Mouse (Mus musculus) ovary, postnatal 10 days (tissue): ENCODE measurements at regions not wholly inside any gene's neighbourhood (a gene's known extent, or its start where the extent isn't known, plus 50 kb on each side); places are given as distances from the start of the nearest gene placed in this dataset.
A peak's percentile ranks its signal among the peaks of the same experiment; 100 is the strongest.

ENCODE experiments used
- DNase-seq: peaks from one replicate; pipeline ENCODE4 v3.0.0; 2022; ENCODE audit warnings: low spot score

DNA sequence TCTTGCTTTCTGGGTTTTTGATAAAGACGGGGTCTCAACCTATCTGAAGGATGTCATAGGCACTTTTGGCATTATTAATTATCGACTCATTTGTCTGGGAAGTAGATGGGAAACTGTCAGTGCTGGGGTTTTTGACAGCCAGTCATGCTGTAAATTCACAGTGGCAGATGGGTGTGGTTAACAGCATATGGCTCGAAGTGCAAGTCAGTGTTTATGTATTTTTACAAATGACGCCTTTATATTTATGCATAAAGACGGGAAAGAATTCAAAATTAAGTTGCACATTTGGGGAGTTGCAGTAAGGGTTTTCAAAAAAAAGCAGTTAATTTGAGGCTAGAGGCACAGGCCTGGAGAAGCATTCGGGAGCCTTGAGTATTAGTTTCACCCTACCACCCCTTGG, 206.8 kb upstream of the Cdh5 start:
- DNase-seq, result no peak

DNA sequence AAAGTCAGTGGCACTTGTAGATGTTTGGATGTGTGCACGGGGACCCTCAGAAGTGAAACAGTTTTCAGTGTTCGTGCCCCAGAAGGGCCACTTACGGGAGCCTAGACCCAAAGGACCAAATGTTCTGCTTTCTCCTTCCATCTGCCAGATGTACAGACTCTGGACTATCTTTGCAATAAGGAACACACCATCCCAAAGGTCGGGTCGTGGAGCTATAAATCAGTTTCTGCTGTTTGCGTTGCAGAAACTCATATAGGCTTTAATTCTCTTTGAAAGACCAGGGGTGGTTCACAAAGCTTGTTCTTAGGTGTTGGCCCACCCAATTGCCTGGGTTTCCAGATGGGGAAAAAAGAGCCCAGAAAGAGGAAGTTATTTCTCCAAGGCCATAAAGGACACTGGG, 206.3 kb upstream of the Cdh5 start:
- no peak for DNase-seq

DNA sequence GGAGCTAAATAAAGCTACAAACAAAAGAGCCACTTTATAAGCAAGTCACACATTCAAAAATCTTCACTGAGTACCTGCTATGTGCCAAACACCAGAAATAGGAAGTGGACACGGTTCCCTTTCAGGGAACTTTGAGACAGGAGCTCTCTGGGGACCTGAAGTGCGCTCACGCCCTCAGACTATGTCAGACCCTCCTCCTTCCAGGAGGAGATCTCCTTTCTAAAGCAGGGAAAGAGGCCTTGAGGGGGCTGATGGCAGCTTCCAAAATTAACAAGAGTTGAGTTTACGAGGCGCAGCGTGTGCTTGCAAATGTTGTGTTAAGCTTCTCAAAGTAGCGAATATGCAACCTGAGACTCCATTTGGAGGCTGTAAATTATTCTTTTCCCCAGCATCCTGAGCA, 204.0 kb upstream of the Cdh5 start:
- DNase-seq, result no peak

DNA sequence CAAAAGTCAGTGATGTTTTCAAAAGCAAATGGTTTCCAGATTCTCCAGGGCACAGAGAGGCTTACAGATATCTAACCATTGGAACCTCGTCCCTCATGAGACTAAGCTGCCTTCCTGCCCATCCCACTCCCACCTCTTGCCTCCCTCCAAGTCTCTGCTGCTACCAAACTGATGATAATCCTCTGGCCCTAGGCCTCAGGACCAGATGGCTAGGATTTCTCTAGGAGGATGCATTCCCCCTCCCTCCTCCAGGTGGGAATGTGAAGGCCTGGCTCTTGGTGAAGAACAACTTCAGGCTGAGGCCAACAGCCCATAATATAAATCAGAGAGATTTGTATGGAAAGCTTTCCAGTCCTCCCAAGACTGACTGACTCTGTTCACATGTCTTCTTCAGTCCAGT, 198.9 kb upstream of the Cdh5 start:
- no peak for DNase-seq

DNA sequence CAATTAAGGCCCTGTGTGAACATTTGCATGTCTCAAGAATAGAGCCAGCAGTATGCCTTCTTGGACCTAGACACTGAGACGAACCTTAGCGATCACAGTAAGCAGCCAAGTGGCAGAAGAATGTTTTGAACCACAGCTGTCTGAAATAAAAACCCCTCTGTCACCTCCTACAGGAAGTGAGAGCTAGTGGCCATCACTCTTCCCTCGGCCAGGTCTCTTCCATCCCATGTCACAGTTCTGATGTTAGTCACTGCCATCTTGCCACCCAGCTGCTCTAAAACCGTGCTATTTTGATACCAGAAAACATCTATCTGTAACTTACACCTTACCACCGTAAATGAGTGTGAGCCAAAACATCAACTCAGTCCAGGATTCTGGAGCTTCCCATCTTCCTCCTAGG, 197.8 kb upstream of the Cdh5 start:
- DNase-seq, result no peak

DNA sequence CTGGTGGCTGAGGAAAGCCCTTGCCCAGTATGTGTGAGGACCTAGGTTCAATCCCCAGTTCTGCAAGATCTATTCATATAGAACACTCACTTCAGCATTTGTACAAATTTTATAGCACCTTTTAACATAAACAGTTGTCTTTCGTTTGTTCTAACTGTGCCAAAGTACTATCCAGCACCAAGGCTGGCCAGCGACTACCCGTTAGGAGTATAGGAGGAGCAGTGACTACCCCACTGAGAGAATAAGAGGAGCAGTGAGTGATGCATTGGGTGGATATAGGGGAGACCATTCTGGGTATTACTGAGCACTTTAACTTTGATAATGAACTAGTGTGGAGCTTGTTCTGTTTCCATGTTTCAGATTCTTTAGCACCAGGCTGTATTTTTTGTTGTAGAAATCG, 193.8 kb upstream of the Cdh5 start:
- no peak for DNase-seq

DNA sequence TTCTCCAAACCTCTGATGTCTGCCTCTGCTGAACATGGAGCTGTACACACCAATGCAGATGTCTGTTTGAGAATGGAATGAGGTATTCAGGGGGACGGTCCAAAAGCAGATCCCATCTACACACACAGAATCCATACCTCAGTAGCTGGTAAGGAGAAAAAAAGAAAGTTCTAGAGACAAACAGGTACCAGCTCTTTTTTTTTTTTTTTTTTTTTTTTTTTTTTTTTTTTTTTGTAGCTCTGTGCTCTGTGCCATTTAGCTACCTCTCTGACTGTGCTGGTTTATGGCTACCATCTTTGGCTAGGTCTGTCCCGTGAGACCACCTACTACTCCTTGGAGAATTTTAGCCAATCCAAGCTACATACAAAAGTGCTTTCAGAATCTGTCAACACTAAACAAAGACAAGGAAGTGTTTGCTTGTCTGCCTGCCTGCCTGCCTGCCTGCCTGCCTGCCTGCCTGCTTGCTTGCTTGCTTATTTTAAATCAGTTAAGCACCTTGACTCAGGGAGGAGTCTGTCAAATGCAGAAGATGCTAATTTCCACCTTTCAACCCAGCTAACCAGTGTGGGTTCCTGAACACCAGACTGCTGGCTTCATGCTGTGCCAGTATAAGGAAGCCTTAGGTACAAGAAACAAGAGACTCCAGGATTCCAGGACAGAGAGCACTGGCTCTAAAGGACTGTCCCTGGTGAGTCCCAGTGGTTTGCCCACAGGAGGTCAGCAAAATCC, 190.0 kb upstream of the Cdh5 start:
- no peak for DNase-seq

DNA sequence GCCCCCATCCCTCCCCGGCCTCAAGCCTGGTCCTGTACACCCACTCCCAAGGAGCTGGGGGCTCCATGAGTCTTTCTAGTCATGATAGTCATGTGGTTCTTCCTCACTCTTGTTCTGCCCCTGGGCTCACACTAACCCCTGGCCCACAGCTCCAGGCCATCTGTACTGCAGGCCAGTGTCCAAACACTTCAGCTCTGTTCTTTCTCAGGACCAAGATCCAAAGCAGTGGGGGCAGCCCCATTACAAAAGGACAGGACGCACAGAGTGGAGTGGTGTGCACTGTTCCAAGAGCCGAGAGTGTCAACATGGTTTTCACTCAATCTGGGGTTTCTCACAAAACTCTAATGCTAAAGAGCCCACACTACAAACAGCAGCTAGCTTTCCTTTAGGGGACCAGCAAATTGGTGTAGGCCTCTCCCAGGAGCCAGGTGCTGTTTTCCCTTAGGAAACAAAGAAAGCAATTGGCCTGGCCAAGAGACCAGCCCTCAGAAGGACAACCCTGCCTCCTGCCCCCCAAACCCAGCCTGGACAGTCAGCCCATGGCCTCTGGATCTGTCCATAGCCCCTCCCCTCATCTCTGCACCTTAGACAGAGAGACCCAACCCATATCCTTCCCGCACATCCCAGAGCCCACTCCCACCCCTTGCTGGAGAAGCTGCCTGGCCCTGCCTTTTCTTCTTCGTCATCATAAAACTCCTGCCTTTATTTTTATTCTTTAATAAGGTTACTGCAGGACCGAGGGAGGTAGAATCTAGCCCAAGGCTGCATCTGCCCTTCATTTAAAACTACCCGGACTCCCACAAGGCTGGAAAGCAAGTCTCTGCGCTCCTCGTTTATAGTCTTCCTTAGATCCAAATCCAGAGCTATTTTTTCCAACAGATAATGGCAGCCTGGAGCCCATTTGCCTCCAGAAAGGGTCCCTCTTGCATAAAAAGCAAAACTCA, 188.2 kb upstream of the Cdh5 start:
- peak; percentile 16 for DNase-seq

DNA sequence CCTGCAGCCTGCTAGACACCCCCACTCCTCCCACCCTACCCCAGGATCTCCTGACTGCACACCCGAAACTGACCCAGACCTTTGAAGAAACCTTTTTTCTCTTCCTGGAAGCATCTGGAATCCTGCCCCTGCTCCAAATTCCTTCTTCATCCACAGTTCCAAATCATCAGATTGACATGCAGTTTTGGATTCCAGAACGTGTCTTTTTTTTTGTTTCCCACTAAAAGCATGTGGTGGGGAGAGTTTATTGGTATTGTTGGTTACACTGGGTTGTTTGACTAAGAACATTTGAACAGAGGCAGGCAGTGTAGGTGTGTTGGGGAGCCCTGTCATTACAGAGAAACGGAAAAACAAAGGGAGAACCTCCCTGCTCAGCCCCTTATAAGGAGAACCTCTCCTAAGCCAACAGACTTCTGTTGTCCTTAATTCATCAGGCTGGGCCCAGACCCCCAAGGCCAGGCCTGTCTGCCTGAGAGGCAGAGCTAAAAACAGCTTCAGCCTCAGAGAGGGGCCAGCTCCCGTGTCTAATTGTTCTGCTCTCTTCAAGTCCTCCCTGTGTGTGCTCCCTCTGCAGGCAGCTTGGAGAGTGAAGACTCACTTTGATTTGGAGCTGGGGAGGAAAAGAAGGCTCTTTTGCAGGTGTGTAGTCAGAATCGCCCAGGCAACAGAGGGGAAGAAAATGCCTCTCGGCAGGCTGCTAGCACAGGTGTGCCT, 187.3 kb upstream of the Cdh5 start:
- no peak for DNase-seq

DNA sequence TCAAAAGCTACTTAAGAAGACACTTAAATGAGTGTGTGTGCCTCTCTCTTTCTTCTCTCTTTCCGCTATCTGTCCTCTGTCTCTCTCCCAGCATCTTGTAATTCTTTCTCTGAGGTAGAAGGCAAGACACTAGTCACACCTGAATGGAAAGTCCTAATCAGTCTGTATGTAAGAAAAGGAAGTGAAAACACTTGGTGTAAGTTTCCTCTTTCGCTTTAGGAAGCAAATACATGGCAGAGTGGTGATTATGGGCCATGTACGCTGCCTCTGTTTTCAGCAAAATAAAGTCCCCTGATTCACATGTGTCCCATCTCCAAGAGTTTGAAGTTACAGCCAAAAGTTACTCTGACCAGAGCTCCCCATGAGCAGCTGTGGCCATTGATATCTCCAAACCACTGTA, 182.1 kb upstream of the Cdh5 start:
- DNase-seq, result no peak

DNA sequence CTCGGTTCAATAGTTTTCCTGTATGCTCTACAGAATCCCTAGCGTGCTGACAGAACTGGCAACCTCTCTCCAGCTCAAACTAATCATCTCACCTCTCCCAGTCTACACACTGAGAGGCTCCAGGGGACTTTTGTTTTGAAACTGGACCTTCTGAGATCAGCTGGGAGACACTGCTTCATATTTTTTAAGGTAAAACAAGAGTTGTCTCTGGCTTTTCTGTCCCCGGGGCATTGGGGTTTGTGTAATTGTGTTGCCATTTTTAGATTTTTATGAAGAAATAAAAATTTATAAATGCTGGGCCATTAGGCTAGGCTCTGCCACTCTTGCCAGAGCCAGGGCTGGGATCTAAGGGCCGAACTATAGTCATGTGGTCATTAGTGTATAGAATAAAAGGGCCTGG, 179.8 kb upstream of the Cdh5 start:
- DNase-seq, result no peak

DNA sequence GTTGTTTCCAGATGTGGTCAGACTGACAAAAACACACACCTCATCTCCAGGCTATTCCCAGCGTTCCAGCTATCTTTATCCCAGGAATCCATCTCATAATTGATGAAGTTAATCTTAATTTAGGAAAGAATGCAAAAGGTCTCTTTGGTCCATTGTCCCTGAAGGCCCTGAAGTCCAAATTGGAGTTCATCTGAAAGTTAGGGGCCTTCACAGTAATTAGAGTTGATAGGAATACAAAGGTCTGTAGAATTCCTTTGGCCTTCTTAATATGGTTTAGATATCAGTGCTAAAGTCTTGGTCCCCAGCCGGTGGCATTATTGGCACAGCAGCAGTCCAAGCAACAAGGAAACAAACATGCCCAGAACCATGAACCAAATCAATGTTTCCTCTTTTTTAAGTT, 178.7 kb upstream of the Cdh5 start:
- no peak for DNase-seq

DNA sequence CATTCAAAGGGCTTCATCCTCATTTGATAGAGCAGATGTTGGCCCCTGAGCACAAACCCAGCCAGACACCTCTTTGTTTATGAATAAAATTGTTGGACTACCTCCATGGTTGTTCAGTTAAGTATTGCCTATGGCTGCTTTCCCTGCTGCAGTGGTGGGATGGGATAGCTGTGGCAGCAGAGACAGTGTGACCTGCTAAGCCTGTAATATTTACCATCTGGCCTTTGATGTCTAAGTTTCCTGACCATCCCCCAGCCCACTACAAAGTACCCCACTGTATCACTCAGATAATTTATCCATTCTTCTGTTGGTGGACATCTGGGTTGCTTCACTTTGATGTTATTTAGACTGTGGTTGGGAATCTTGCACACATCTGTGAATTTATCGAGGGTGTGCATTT, 168.7 kb upstream of the Cdh5 start:
- DNase-seq, result no peak

DNA sequence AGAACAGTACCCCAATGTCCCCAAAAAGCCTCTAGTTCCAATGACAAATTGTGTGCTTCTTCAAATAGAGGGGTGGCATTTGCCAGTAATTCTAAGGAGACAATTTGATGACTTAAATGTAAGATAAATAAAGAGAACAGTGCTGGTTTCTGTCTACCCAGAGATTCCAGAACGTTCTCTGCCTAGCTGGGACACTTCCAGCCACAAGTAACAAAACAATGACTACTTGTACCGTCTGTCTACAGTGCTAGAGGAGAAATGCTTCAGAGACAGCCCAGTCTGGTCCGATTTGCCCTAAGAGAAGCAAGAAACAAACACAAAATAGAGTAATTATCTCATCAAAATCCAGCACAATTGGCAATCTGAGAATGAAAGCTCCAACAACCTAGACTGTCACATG, 164.9 kb upstream of the Cdh5 start:
- no peak for DNase-seq

DNA sequence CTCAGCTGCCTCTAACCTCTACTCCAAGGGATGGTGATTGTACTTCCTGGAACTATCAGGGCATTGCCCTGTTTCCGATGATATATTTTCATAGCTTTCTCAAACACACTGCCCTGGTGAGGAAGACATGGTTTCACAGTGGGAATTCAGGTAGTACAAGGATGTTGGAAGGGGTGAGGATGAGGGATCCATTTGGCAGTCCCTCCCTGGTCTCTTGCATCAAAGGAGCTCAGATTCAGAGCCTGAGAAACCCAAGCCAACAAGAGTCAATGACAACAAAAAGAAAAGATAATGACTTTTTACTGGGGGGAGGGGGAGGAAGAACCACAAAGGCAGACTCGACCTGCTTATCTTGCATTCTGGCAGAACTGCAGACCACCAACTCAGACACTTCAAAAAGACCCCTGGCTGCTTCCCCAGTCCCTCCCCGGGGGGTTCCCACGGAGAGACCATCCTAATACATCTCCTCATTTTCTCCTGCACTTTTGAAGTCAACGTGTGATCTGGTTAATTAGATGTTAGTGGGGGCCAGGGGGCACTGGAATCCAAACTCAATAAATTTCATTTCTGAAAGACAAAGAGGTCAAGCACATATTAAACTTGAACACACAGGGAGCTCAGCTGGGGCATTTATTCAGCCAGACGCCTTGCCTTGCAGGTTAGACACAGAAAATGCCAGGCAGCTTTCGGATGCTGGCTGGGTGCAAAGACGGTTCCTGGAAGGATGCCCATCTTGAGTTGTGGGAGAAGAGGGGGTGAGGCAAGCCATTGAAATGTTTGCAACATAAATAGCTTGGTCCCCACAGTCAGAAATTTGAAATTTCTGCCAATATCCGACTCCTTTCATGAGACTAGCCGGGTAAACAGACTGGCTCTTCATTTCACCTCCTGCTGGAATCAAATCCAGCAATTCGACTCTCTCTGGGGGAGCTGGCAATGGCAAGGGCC, 162.9 kb upstream of the Cdh5 start:
- DNase-seq, result no peak

DNA sequence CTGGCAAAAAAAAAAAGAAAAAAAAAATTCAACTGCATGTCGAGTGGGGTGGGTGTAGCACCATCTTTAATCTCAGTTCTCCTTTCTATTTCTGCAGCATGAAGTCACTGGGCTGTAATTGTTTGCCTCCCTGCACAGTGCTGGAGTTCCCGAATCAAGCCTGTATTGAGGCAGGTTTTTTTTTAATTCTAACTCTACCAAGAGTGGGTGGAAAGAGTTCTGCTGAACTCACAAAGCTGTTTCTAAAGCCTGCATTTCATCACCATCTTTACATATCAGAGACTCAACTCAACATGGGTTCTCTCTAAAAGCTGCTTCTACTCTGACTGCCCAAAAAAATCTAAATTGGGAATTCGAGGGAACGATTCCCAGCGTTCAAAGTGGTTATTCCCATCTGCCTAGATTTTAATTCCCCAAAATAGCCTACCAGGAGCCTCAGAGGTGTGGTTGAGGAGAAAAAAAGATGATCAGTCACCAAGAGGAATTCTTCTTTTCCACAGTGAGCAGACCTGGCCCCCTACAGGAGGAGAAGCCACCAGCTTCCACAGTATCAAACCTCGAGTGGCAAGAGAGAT, 160.4 kb upstream of the Cdh5 start:
- DNase-seq, result no peak

DNA sequence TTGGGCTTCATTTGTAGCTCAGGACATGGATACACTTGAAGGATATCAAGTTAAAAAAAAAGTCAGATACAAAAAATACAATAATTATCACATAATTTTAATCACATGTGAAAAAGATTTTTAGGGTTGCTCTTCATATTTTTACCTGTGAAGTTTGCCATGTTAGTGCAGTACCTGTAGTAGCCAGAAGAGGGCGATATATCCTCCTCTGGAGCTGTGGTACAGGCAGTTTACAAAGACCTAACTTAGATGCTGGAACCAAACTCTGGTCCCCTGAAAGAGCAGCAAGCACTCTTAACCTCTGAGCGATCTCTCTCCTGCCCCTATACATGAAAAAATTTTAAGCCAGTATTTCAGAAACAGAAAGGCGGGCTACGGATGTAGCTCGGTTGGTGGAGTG, 153.0 kb upstream of the Cdh5 start:
- no peak for DNase-seq

DNA sequence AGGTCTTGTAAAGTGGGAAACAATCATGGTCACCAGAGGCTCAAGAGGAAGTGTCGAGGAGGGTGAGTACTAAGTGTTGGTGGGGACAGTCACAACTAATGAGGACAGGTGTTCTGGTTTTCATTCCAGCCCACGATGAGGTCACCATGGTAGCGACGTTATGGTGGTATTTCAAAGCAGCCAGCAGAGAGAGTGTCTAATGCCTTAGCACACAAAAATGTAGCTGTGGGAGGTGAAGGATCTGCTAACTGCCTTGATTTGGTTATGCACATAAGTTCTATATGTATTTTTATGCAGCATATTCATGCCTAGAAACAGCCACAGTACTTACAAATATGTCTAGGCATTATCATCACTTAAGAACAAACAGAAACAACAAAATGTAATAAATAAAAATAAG, 151.0 kb upstream of the Cdh5 start:
- DNase-seq, result no peak

DNA sequence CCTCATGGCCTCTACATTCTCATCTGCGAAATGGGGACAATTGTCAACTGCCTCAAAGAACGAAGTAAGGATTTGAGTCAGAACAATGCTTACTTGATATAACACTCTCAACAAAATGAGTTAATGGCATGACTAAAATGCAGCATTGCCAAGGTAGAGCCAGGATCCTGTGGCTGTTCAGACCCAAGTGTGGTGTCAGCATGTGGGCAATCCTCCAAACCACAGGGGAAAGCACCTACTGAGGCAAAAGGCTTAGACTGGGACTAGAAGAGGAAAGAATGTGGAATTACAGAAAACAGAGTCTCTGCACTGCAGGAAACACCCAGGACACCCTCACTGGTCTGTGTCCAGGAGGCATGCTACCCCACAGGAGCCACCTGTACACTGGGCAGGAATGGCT, 147.8 kb upstream of the Cdh5 start:
- no peak for DNase-seq

DNA sequence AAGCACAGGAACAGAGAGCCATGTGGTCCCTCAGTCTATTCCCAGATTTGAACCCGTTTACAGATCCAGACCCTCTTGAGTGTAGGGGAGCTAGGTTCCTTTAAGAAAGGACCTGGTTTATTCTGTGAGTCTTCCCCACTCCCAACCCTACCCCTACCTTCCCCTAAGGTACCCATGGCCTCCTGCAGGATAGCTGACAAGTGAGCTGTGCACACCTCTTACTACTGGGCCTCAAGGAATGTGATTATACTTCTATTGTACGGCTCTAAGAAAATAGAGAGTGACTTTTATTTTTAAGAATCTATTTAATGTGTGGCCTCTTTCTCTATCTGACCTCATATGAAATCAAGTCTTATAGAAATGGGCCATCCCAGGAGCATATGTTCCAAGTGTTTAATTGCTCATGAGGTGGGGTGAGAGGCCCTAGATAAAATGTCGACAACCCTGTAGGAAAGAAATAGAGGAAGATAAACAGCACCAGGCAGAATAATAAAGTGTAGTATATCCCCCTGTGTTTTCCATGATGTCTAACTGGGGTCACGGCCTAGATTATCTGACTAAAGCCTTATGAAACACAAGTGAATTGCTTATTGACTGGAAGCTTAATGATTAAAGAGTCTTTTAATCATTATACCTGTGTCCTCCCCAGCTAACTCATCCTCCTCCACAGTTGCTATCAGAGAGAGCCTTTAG, 145.7 kb upstream of the Cdh5 start:
- DNase-seq, result no peak
